Mouse (Mus musculus) ovary, postnatal 36 days (tissue): ENCODE data around the gene Dlgap1.

Experiments used
- DNase-seq: peaks from one replicate; pipeline ENCODE4 v3.0.0; 2022; ENCODE audit warnings: low spot score, mixed read lengths

Dlgap1 gene

DNA sequence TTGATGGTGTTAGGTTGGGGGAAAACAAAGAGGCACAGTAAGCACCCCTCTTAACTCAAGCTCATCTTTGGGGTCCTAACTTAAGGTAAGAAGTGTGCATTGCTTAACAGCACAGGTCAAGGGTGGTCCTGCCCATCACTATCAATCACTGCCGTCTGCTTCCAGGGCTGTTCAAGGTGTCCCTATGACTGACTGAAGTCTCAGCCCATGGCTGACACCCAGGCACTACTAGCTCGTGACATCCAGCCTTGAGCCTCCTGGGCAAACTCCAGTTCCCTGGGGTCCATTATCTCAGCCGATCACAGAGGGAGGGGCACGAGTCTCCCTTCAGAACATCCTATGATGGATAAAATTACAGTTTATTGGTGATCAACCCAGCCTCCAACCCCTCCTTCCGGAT is 897.2 kb downstream of the Dlgap1 start:
- DNase-seq, result no peak

GRCm38 (mm10) chr17:70866538-70867114 is 897.8 kb downstream of the Dlgap1 start:
- no peak for DNase-seq

DNA sequence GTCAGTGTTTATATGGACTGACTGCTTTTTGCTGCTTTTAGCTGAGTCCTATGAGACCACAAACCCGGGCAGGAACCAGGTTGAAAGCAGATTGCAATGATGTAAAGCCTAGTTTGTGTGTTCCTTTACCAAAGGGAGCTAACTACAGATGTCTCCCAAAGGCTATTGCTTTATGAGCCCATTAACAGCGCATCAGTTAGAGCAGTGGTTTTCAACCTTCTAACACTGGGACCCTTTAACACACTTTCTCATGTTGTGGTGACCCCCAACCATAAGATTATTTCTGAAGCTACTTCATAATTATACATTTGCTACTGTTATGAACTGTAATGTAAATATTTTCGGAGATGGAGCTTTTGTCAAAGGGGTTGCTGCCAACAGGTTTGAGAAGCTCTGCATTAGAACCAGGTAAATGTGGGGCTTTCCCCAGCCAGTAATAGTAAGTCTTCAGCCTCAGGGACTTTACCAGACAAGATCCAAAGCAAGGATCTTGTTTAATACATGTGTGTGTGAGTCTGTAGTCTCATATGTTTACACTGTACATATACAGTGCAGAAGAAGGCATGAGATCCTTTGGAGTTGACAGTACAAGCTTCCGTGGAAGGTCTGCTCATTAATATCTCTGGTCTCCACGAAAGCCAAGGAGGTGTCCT is 899.8 kb downstream of the Dlgap1 start:
- no peak for DNase-seq

GRCm38 (mm10) chr17:70870581-70870980 is 901.7 kb downstream of the Dlgap1 start:
- DNase-seq, result no peak
